ENCODE assay signal across 8 mouse cellular contexts in the genomic region with DNA sequence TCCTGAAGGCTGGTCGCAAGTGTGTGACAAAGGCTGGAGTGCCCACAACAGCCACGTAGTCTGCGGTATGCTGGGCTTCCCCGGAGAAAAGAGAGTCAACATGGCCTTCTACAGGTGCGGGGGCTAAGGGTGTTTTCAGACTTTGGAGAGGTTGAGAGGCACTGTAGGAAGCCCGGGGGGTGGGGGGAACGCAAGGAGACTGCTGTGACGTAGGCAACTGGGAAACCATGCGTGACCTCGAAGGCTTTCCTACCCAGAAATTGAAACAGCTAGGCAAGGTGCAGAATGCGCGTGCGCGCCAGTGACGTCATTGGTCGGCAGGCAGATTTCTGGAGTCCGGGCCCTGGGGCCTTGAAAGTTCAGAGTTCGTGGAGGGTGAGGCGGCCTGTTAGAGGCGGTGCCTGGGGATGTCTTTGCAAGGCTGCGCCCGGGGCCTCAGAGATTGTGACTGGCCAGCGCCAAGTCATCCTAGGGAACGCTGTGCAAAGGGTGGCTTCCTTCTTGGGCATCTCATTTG. TPM values are rescaled to one million over a fixed set of nuclear protein-coding genes. Genes with fewer than 3 reads are reported as not detected.
DNase-seq lines count a peak whose midpoint lies in the region; ATAC-seq lines count a peak whose summit lies in the region.

No protein-coding gene starts in this region.

- peak; percentile 98 to 99 for DNase-seq in B cell, adult 2 months
- peak; percentile 74 for DNase-seq in c-Kit-positive CD71-positive TER-119-negative erythroid progenitor cells, embryonic 14.5 days (ENCODE audit: low read depth)
- DNase-seq in kidney, postnatal 14 days = peak; percentile 94
- DNase-seq in liver, embryonic 11.5 days (ENCODE audit: low spot score) = peak; percentile 84
- peak; percentile 91 to 95 for DNase-seq in spleen, postnatal 36 days (ENCODE audit: low spot score in 2 of 2)

- H3K36me3 ChIP-seq in forebrain, embryonic 12.5 days (replicated peaks) = no peaks in the 10 kb centered on the region
- no peaks in the 10 kb centered on the region for H3K36me3 ChIP-seq in heart, embryonic 16.5 days (ENCODE audit: control insufficient read depth, insufficient read depth)
- H3K36me3 ChIP-seq in liver, embryonic 11.5 days (ENCODE audit: control insufficient read depth, insufficient read depth, low read length) = no peaks in the 10 kb centered on the region

- peak overlapping the region; percentile 51 for H3K4me2 ChIP-seq in forebrain, embryonic 12.5 days
- peak overlapping the region; percentile 66 for H3K4me2 ChIP-seq in heart, embryonic 16.5 days (ENCODE audit: low read depth, low read length)
- H3K4me2 ChIP-seq in liver, embryonic 11.5 days = peak overlapping the region; percentile 56

- peak overlapping the region; percentile 24 for H3K4me3 ChIP-seq in forebrain, embryonic 12.5 days (replicated peaks)
- peak overlapping the region; percentile 39 for H3K4me3 ChIP-seq in heart, embryonic 16.5 days (ENCODE audit: low read length)
- H3K4me3 ChIP-seq in liver, embryonic 11.5 days (ENCODE audit: low read depth, low read length) = peak overlapping the region; percentile 21

- H3K27me3 ChIP-seq in forebrain, embryonic 12.5 days = peaks cover 28% of the 10 kb centered on the region
- no peaks in the 10 kb centered on the region for H3K27me3 ChIP-seq in heart, embryonic 16.5 days (ENCODE audit: control insufficient read depth, insufficient read depth, low read length)
- peaks cover 6% of the 10 kb centered on the region; the same call in 1 of the 2 replicates for H3K27me3 ChIP-seq in liver, embryonic 11.5 days (replicated peaks; ENCODE audit: control insufficient read depth, insufficient read depth, low read length)

- no peaks in the 10 kb centered on the region for H3K9me3 ChIP-seq in forebrain, embryonic 12.5 days
- H3K9me3 ChIP-seq in heart, embryonic 16.5 days (replicated peaks; ENCODE audit: control insufficient read depth, low read length) = no peaks in the 10 kb centered on the region
- no peaks in the 10 kb centered on the region for H3K9me3 ChIP-seq in liver, embryonic 11.5 days (ENCODE audit: control insufficient read depth, low read length)

- 7% methylated on average over 24 of the region's 24 CpGs for WGBS in forebrain, embryonic 12.5 days
- WGBS in heart, embryonic 16.5 days = 17% methylated on average over 24 of the region's 24 CpGs
- WGBS in liver, embryonic 11.5 days = 14% methylated on average over 24 of the region's 24 CpGs

- peak overlapping the region; percentile 9; the same call in 1 of the 2 replicates for H3K9ac ChIP-seq in forebrain, embryonic 12.5 days
- peak overlapping the region; percentile 41 for H3K9ac ChIP-seq in heart, embryonic 16.5 days (ENCODE audit: low read length)
- peak overlapping the region; percentile 35; the same call in 1 of the 2 replicates for H3K9ac ChIP-seq in liver, embryonic 11.5 days (ENCODE audit: low read depth, low read length)

- peaks cover 21% of the 10 kb centered on the region for H3K4me1 ChIP-seq in forebrain, embryonic 12.5 days
- H3K4me1 ChIP-seq in heart, embryonic 16.5 days (ENCODE audit: control insufficient read depth, insufficient read depth, low read length) = peaks cover 4% of the 10 kb centered on the region; the same call in 1 of the 2 replicates
- H3K4me1 ChIP-seq in liver, embryonic 11.5 days (replicated peaks; ENCODE audit: control insufficient read depth, insufficient read depth, low read length) = peaks cover 15% of the 10 kb centered on the region

- H3K27ac ChIP-seq in forebrain, embryonic 12.5 days = no peak overlapping the region
- H3K27ac ChIP-seq in heart, embryonic 16.5 days (ENCODE audit: low read length) = no peak overlapping the region
- H3K27ac ChIP-seq in liver, embryonic 11.5 days (ENCODE audit: low read depth, low read length) = peak overlapping the region; percentile 62

- ATAC-seq in forebrain, embryonic 12.5 days (ENCODE audit: low FRiP score) = peak; percentile 65
- 0 out of 2 replicates have a peak, but pooled peaks have one; percentile 12 for ATAC-seq in heart, embryonic 16.5 days (replicated peaks; ENCODE audit: extremely low read depth, insufficient read depth, low FRiP score)
- ATAC-seq in liver, embryonic 11.5 days (replicated peaks; ENCODE audit: low FRiP score) = peak; percentile 90
- peak; percentile 90 for ATAC-seq in monocyte, adult 5-6 weeks (replicated peaks; ENCODE audit: insufficient number of reproducible peaks, low FRiP score, low TSS enrichment, poor library complexity, severe bottlenecking)

RNA-seq across cellular contexts. Expression of a gene that starts 4.6 kb away (rescaled TPM):
- 6.2 and 8.0 TPM in 2 replicates for polyA plus RNA-seq in forebrain, embryonic 12.5 days (2016; fragmentation: Nextera tagmentation; extraction: Ambion mirVana)
- 8.0 and 8.3 TPM in 2 replicates for polyA plus RNA-seq in heart, embryonic 16.5 days (2015; fragmentation: Nextera tagmentation; extraction: Ambion mirVana)
- 5.0 and 6.2 TPM in 2 replicates for polyA plus RNA-seq in liver, embryonic 11.5 days (2014; fragmentation: Nextera tagmentation; extraction: Ambion mirVana)
- total RNA-seq in monocyte, adult 5-6 weeks (2017) = 2.3 to 10.2 TPM (median 4.2 TPM) in 3 replicates

RNA-seq across cellular contexts. Expression of a gene that starts 5.3 kb away (rescaled TPM):
- 4.9 and 5.4 TPM in 2 replicates for polyA plus RNA-seq in forebrain, embryonic 12.5 days (2016; fragmentation: Nextera tagmentation; extraction: Ambion mirVana)
- polyA plus RNA-seq in heart, embryonic 16.5 days (2015; fragmentation: Nextera tagmentation; extraction: Ambion mirVana) = 8.5 and 9.5 TPM in 2 replicates
- 12.6 and 17.2 TPM in 2 replicates for polyA plus RNA-seq in liver, embryonic 11.5 days (2014; fragmentation: Nextera tagmentation; extraction: Ambion mirVana)
- 36.6 to 44.9 TPM (median 43.6 TPM) in 3 replicates for total RNA-seq in monocyte, adult 5-6 weeks (2017)

RNA-seq across cellular contexts. Expression of a gene that starts 15.8 kb away (rescaled TPM):
- 137 and 142 TPM in 2 replicates for polyA plus RNA-seq in forebrain, embryonic 12.5 days (2016; fragmentation: Nextera tagmentation; extraction: Ambion mirVana)
- polyA plus RNA-seq in heart, embryonic 16.5 days (2015; fragmentation: Nextera tagmentation; extraction: Ambion mirVana) = 140 and 148 TPM in 2 replicates
- 220 and 230 TPM in 2 replicates for polyA plus RNA-seq in liver, embryonic 11.5 days (2014; fragmentation: Nextera tagmentation; extraction: Ambion mirVana)
- total RNA-seq in monocyte, adult 5-6 weeks (2017) = 187 to 238 TPM (median 209 TPM) in 3 replicates

RNA-seq across cellular contexts. Expression of a gene that starts 16.5 kb away (rescaled TPM):
- polyA plus RNA-seq in forebrain, embryonic 12.5 days (2016; fragmentation: Nextera tagmentation; extraction: Ambion mirVana) = 64.3 and 65.9 TPM in 2 replicates
- polyA plus RNA-seq in heart, embryonic 16.5 days (2015; fragmentation: Nextera tagmentation; extraction: Ambion mirVana) = 81.8 and 94.5 TPM in 2 replicates
- 102 and 103 TPM in 2 replicates for polyA plus RNA-seq in liver, embryonic 11.5 days (2014; fragmentation: Nextera tagmentation; extraction: Ambion mirVana)
- total RNA-seq in monocyte, adult 5-6 weeks (2017) = 81.4 to 125 TPM (median 105 TPM) in 3 replicates

RNA-seq across cellular contexts. Expression of a gene that starts 19.1 kb away (rescaled TPM):
- polyA plus RNA-seq in forebrain, embryonic 12.5 days (2016; fragmentation: Nextera tagmentation; extraction: Ambion mirVana) = 0.63 and 0.88 TPM in 2 replicates
- polyA plus RNA-seq in heart, embryonic 16.5 days (2015; fragmentation: Nextera tagmentation; extraction: Ambion mirVana) = 0.57 and 0.75 TPM in 2 replicates
- polyA plus RNA-seq in liver, embryonic 11.5 days (2014; fragmentation: Nextera tagmentation; extraction: Ambion mirVana) = 6.1 and 6.2 TPM in 2 replicates
- total RNA-seq in monocyte, adult 5-6 weeks (2017) = 0.21 to 3.8 TPM (median 2.6 TPM) in 3 replicates

Comparison
In these comparisons a context has a peak if more than half of its experiments do, and no peak if none do; other contexts are left out.
1. ATAC-seq: peak in every context shown above with its lines; median percentile 90 in liver, embryonic 11.5 days; 90 in monocyte, adult 5-6 weeks; 65 in forebrain, embryonic 12.5 days; 12 in heart, embryonic 16.5 days.